Mouse (Mus musculus): ENCODE data around the gene Arhgap15. TPM values are rescaled to one million over a fixed set of nuclear protein-coding genes. Genes with fewer than 3 reads are reported as not detected.

Arhgap15 gene
- polyA plus RNA-seq, 1 experiment from 2014 or later: not detected

GRCm38 (mm10) chr2:43987919-43988318 lies 239.3 kb downstream of the Arhgap15 start:
- ChIA-PET POLR2A (no interaction called here), CTCF (no interaction called here)
- ATAC-seq: no peak
- no peak for DNase-seq (ENCODE audit: low read depth, low spot score)
- peaks cover 21% of the 10 kb centered on the region for H3K27me3 ChIP-seq
- no peak for TF ChIP-seq CTCF (IDR thresholded peaks at IDR 0.05)
- in situ Hi-C loops (cut with MboI; ENCODE audit: low pct_unique_long_range_greater_than_20kb): no loop called here

DNA sequence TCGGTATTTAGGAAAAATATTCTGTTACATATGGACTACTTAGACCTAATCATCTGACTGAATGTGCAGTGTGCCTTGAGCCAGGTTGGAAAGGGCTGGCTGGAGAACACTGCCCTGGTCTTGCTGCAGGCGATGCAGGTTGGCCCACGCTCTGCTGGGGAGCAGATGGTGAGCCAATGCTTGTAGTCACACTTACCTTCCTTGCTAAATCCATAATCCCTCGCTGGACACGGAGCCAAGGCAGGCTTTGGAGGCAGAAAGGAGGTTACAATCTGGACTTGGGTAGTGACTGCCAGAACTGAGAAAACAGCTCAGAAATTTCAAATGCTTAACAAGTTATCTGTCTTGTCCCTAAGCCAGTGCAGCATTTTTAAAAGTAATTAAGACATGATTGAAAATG lies 241.2 kb downstream of the Arhgap15 start:
- ATAC-seq: no peak
- peak; percentile 6 for DNase-seq (ENCODE audit: low read depth, low spot score)
- TF ChIP-seq CTCF (IDR thresholded peaks at IDR 0.05): no peak
- in situ Hi-C loops (cut with MboI; ENCODE audit: low pct_unique_long_range_greater_than_20kb): no loop called here
- ChIA-PET CTCF (no interaction called here), POLR2A (no interaction called here)
- peaks cover 22% of the 10 kb centered on the region for H3K27me3 ChIP-seq

DNA sequence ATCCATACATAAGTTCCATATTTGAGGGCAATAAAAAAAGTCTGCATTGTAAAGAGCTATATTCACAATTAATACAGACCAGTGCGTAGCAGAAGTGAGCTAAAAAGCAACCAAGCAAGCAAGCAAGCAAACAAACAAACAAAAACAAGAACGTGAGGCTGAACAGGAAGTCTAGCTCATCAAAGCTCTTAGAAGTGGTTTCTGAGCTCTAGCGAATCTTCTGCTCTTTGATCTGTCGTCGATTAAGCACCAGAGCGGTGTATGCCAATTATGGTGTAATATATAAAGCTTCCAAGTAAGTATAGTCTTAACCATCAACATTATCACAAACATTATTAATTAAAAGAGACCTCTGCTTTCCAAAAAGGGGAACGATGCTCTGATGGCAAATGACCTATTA lies 243.9 kb downstream of the Arhgap15 start:
- in situ Hi-C loops (cut with MboI; ENCODE audit: low pct_unique_long_range_greater_than_20kb): no loop called here
- ChIA-PET CTCF (interaction anchor here (1.1 kb wide), 1 partner anchor 17 kb away, joined by 3 read pairs; no protein-coding TSS in a partner anchor), POLR2A (no interaction called here)
- ATAC-seq (no peak), DNase-seq (ENCODE audit: low read depth, low spot score) (no peak)
- no peak for TF ChIP-seq CTCF (IDR thresholded peaks at IDR 0.05)
- peaks cover 20% of the 10 kb centered on the region for H3K27me3 ChIP-seq

DNA sequence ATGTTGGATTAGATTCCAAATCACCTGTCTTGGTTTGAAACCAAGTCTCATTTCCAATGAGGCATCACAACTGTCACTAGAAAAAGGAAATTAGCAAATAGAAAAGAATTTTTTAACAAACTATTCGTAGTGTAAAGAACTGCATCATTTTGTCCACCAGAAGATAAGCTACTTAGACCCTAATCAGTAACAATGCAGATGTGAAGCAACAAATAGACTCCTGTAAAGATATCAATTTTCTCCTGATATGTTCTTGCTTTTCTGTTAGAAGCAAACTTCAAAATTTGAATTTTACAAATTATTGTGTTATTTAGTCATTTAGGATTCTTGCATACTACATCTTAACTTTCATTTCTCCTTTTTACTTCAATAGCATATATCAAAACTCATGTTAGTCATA lies 253.8 kb downstream of the Arhgap15 start:
- H3K27me3 ChIP-seq: peaks cover 26% of the 10 kb centered on the region
- no peak for DNase-seq (ENCODE audit: low read depth, low spot score)
- ChIA-PET POLR2A (no interaction called here), CTCF (no interaction called here)
- in situ Hi-C loops (cut with MboI; ENCODE audit: low pct_unique_long_range_greater_than_20kb): no loop called here
- no peak for TF ChIP-seq CTCF (IDR thresholded peaks at IDR 0.05)
- no peak for ATAC-seq

DNA sequence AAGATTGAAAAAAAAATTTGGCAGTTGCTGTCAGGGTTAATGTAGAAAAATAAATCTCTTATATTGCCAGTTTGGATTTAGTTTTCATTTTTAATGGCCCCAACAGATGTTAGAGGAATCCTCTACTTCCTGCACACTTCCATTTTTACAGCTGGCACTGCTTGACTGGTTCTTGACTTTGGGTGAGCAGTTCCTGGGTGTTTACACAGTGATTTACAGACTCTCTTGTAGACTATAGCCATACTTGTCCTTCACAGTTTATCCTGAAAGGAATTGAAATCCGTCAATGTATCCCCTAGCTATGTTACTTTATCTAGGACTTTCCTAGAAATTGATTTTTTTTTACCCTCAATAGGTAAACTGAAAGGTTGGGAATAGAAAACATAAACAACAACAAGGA lies 261.6 kb downstream of the Arhgap15 start:
- H3K27me3 ChIP-seq: no peaks in the 10 kb centered on the region
- DNase-seq (ENCODE audit: low read depth, low spot score) (no peak), ATAC-seq (no peak)
- no peak for TF ChIP-seq CTCF (IDR thresholded peaks at IDR 0.05)
- ChIA-PET CTCF (no interaction called here), POLR2A (no interaction called here)
- in situ Hi-C loops (cut with MboI; ENCODE audit: low pct_unique_long_range_greater_than_20kb): no loop called here

DNA sequence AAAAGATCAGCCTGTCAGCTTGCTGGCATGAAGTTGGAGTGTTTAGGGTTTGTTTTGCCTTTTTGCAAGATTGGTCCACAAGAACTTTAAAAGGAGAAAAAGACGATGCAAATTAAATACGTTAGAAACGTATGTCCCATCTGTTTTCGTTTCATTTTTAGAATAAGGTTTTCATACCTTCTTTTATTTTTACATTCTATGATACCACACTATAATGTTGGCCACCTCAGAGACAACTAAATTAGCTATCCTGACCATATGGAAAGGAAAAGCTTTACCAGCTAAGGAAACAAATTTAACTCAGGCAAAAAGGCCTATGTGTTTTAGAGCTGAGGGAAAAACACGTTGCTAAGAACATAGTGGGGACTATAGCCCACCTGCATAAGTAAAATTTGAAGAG lies 264.8 kb downstream of the Arhgap15 start:
- POLR2A ChIA-PET: no interaction called here
- in situ Hi-C loops (cut with MboI; ENCODE audit: low pct_unique_long_range_greater_than_20kb): no loop called here

GRCm38 (mm10) chr2:44016720-44017119 lies 268.1 kb downstream of the Arhgap15 start:
- in situ Hi-C loops (cut with MboI; ENCODE audit: low pct_unique_long_range_greater_than_20kb): no loop called here
- no peak for DNase-seq (ENCODE audit: low read depth, low spot score)
- no peak for TF ChIP-seq CTCF (IDR thresholded peaks at IDR 0.05)
- CTCF ChIA-PET: no interaction called here
- peaks cover 4% of the 10 kb centered on the region for H3K27me3 ChIP-seq
- ATAC-seq: no peak
- POLR2A ChIA-PET: no interaction called here

More for the DNA sequence above, 264.8 kb downstream of the Arhgap15 start:
- peaks cover 4% of the 10 kb centered on the region for H3K27me3 ChIP-seq
- DNase-seq (ENCODE audit: low read depth, low spot score): no peak
- no peak for ATAC-seq
- no peak for TF ChIP-seq CTCF (IDR thresholded peaks at IDR 0.05)
- CTCF ChIA-PET: interaction anchor here (0.9 to 1.1 kb wide), 2 partner anchors 8 to 13 kb away, joined by 3 read pairs; no protein-coding TSS in a partner anchor

- no peak for ATAC-seq
- CTCF ChIA-PET: interaction anchor here (1.9 kb wide), 1 partner anchor 11 kb away, joined by 5 read pairs; no protein-coding TSS in a partner anchor
- in situ Hi-C loops (cut with MboI; ENCODE audit: low pct_unique_long_range_greater_than_20kb): no loop called here
- peaks cover 4% of the 10 kb centered on the region for H3K27me3 ChIP-seq
- no peak for DNase-seq (ENCODE audit: low read depth, low spot score)
- POLR2A ChIA-PET: no interaction called here
- no peak for TF ChIP-seq CTCF (IDR thresholded peaks at IDR 0.05)
Measured at GRCm38 (mm10) chr2:44017405-44018026, 268.9 kb downstream of the Arhgap15 start.

DNA sequence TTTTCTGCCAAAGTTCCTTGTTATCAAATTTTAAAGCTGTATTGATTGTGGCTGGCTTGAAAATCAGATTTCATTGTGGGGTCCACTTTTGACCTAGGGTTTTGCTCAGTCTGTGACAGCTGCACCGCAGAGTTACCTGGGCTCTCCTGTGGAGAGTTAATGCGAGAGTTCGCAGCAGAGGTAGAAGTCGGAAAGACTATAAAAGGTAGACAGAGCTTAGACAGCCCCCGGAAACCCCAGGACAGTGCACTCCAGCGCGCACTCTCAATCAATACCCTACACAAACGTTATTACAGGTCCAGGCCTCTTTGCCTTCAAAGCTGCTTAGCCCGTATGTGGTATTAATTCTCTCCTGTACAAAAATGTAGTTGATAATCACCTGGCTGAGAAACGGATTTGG lies 269.4 kb downstream of the Arhgap15 start:
- no peak for ATAC-seq
- no peak for TF ChIP-seq CTCF (IDR thresholded peaks at IDR 0.05)
- ChIA-PET POLR2A (no interaction called here), CTCF (interaction anchor here (0.6 to 1.9 kb wide), 2 partner anchors 10 to 309 kb away, joined by 3 to 5 read pairs; no protein-coding TSS in a partner anchor)
- DNase-seq (ENCODE audit: low read depth, low spot score): no peak
- in situ Hi-C loops (cut with MboI; ENCODE audit: low pct_unique_long_range_greater_than_20kb): no loop called here
- H3K27me3 ChIP-seq: peaks cover 6% of the 10 kb centered on the region

DNA sequence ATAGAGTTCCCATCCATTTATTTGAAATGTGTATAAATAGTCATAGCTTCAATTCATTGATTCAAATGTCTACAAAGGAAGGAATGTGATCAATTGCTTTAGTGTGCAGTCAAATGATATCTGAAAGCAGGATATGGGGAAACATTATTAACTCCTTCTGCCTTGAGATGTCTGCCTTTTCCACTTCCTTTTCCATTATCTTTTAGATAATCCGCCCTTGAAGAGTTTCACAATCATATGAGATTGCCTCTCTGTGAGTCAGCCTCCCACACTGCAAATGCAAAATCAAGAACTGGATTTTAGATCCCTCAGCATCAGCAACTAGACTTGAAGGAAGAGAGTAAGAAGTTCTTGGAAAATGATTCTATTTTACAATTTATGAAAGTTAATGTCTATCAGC lies 276.1 kb downstream of the Arhgap15 start:
- ChIA-PET CTCF (interaction anchor here (0.6 kb wide), 1 partner anchor 894 kb away, joined by 4 read pairs; no protein-coding TSS in a partner anchor), POLR2A (no interaction called here)
- no peak for DNase-seq (ENCODE audit: low read depth, low spot score)
- no peak for ATAC-seq
- in situ Hi-C loops (cut with MboI; ENCODE audit: low pct_unique_long_range_greater_than_20kb): no loop called here
- H3K27me3 ChIP-seq: peaks cover 17% of the 10 kb centered on the region
- no peak for TF ChIP-seq CTCF (IDR thresholded peaks at IDR 0.05)

GRCm38 (mm10) chr2:44029035-44029715 lies 280.6 kb downstream of the Arhgap15 start:
- ChIA-PET POLR2A (no interaction called here), CTCF (interaction anchor here (1.3 to 1.4 kb wide), 2 partner anchors 10 to 22 kb away, joined by 3 to 5 read pairs; no protein-coding TSS in a partner anchor)
- no peak for TF ChIP-seq CTCF (IDR thresholded peaks at IDR 0.05)
- peaks cover 17% of the 10 kb centered on the region for H3K27me3 ChIP-seq
- DNase-seq (ENCODE audit: low read depth, low spot score): no peak
- in situ Hi-C loops (cut with MboI; ENCODE audit: low pct_unique_long_range_greater_than_20kb): no loop called here
- ATAC-seq: no peak

Data from Patski (cell line).